Mouse (Mus musculus) Patski (cell line): ENCODE data around the gene Krtap28-10. TPM values are rescaled to one million over a fixed set of nuclear protein-coding genes. Genes with fewer than 3 reads are reported as not detected.

Experiments
- ATAC-seq: fragments of 100-300 bp; one replicate; pipeline ENCODE4 v1.8.0; 2021
- CTCF ChIA-PET: fragments of 350-600 bp; sonication (Branson Sonifier 250); formaldehyde crosslinking; loops from one replicate; lab custom pipeline; 2022; ENCODE audit warnings: inconsistent platforms; lab: Charles Lee
- POLR2A ChIA-PET: fragments of 350-600 bp; sonication (Branson Sonifier 250); formaldehyde crosslinking; loops from one replicate; lab custom pipeline; 2022; ENCODE audit warnings: antibody characterized with exemption, inconsistent platforms; lab: Charles Lee
- DNase-seq: peaks from one replicate; pipeline ENCODE4 v3.0.0-alpha.2; 2011; ENCODE audit warnings: low read depth, low spot score
- H3K27me3 ChIP-seq: fragments of 371-371 bp; one replicate; pipeline ENCODE4 v1.5.1; 2021
- CTCF ChIP-seq: fragments of 100-300 bp; IDR thresholded peaks from one replicate; pipeline ENCODE4 v1.5.1; 2021
- in situ Hi-C: fragments of 300-500 bp; cut with MboI; formaldehyde crosslinking; loops from 3 replicates; pipeline ENCODE4 v1.11.1; 2018; ENCODE audit warnings: low pct_unique_long_range_greater_than_20kb, mixed read lengths
- polyA plus RNA-seq: library from polyadenylated mRNA; unstranded; gene quantifications from one replicate; pipeline ENCODE4 v1.2.3, GENCODE M21; 2021

The Krtap28-10 gene
- polyA plus RNA-seq, 1 experiment from 2014 or later, result not detected

DNA sequence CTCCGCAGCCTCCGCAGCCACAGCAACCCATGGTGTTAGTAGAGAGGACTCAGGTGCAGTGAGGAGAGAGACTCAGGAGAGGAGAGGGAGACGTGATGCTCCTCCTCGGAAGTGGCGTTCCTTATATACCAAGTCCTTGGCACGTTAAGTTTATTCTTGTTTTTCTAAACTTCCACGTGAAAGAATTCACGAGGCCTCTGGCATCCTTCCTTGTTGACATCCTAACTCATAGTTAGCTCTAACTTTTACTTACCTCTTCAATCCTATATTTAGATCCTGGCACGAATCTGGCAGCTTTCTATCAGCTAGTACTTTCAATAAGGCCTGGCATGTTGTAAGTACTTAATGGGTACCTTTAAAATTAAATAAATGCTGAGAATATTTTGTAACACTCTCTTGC, 17.0 kb upstream of the Krtap28-10 start, which contains the start of gene A030005K14Rik:
Gene A030005K14Rik, minus strand, starts transcription at position 101 of the 400 bp plus-strand sequence.
- in situ Hi-C loops, result no loop called here
- no peak for DNase-seq
- POLR2A ChIA-PET, result no interaction called here
- no peaks in the 10 kb centered on the region for H3K27me3 ChIP-seq
- CTCF ChIA-PET, result interaction anchor here (0.9 kb wide), 1 partner anchor 20 kb away, joined by 3 read pairs; no protein-coding TSS in a partner anchor
- TF ChIP-seq CTCF, result no peak
- ATAC-seq, result no peak

DNA sequence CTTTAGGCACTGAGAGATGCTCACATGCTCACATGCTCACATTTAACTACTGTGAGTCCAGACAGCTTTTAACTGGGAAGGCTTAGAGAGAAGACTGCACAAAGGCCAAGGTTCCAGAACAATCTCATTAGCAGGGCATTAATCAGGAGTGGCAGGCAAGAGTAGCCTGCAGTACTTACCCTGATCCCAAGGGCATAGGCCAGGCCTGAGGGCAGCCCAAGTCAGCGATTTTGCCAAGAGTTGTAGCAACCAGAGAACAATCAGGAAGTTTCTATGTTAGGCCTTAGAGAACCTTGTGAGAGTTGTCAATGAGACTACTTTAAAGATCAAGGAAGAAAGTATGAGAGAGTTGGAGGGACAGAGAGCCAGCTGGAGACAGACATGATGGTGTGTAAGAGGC, 16.2 kb upstream of the Krtap28-10 start:
- ChIA-PET POLR2A (interaction anchor here (0.7 kb wide), 1 partner anchor 29 kb away, joined by 3 read pairs; no protein-coding TSS in a partner anchor), CTCF (no interaction called here)
- TF ChIP-seq CTCF, result no peak
- no peaks in the 10 kb centered on the region for H3K27me3 ChIP-seq
- in situ Hi-C loops, result no loop called here
- DNase-seq (no peak), ATAC-seq (no peak)

DNA sequence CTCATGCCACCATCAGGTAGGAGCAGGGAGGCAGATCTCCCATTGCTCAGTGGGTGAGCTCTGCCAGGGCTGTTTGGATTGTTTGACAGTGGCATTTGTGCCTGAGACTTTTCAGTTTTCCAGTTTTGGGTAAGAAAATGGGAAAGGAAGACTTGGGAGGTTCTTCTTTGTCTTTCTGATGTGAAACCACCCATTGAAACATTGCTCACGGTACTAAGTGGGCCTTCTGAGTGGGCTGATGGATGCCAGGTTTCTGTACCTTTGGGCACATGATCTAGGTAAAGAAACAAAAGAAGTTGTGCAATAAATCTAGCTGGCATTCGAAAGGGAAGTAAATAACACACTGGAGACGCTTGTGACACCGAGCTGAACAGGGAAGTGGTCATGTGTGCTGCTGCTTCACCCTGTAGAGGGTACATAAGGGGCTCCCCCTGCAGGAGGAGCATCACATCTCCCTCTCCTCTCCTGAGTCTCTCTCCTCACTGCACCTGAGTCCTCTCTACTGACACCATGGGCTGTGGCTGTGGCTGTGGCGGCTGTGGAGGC, 2.7 kb upstream of the Krtap28-10 start, which contains the start of gene Gm47969:
Gene Gm47969, plus strand, starts transcription at position 51 of the 546 bp plus-strand sequence.
- DNase-seq (no peak), ATAC-seq (no peak)
- POLR2A ChIA-PET, result no interaction called here
- CTCF ChIA-PET, result interaction anchor here (1.0 kb wide), 1 partner anchor 16 kb away, joined by 3 read pairs; no protein-coding TSS in a partner anchor
- H3K27me3 ChIP-seq, result peaks cover 23% of the 10 kb centered on the region
- no peak for TF ChIP-seq CTCF
- in situ Hi-C loops, result no loop called here

DNA sequence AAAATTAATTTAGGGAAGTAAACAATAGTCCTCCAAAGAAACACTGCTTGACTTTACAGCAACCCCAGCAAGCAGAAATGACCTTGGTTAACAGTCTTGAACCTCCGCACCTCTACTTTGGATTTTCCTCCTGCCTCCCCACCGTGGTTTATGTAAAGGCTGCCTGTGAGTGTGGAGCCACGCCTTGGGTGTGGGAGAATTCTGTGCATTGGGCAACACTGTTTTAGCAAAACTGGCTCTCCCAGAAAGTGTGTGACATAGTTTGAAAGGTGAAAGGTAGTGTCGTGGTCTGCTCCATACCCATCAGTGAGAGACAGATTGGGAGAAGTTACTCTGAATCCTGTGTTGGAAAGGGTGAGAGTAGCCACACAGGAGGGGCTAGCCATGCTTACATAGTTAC, 3.2 kb downstream of the Krtap28-10 start:
- H3K27me3 ChIP-seq, result peaks cover 15% of the 10 kb centered on the region
- in situ Hi-C loops, result no loop called here
- ChIA-PET CTCF (no interaction called here), POLR2A (no interaction called here)
- TF ChIP-seq CTCF, result no peak
- no peak for ATAC-seq
- no peak for DNase-seq

DNA sequence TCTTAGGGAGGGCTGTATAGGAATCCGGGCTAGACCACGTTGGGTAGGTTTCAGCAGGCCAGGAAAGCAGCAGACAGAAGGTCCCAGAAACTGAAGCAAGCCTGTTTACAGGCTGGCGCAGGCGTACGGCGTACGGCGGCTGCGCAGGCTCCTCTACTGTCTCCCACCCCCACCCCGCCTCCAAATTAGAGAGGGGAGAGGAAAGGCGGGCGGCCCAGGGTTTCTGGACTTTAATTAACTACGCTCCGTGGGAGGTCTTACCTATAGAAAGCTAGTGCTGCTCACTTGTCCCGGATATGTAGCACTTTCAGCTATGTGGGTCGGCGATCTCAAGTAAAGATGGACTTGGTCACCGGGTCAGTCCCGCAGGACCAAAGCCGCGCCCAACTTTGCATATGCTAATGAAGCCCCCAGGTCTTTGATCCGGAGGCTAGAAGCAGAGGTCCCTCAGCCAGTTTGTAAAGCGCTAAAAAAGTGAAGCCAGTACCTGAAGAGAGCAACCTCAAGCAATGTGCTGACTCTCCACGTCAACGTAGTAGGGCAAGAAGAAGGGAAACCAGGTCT, 4.1 kb downstream of the Krtap28-10 start, which contains the start of gene Slc19a3:
Gene Slc19a3, minus strand, starts transcription at position 340 of the 564 bp plus-strand sequence.
- peaks cover 15% of the 10 kb centered on the region for H3K27me3 ChIP-seq
- POLR2A ChIA-PET, result no interaction called here
- ATAC-seq (no peak), DNase-seq (no peak)
- in situ Hi-C loops, result no loop called here
- TF ChIP-seq CTCF, result no peak
- CTCF ChIA-PET, result no interaction called here

DNA sequence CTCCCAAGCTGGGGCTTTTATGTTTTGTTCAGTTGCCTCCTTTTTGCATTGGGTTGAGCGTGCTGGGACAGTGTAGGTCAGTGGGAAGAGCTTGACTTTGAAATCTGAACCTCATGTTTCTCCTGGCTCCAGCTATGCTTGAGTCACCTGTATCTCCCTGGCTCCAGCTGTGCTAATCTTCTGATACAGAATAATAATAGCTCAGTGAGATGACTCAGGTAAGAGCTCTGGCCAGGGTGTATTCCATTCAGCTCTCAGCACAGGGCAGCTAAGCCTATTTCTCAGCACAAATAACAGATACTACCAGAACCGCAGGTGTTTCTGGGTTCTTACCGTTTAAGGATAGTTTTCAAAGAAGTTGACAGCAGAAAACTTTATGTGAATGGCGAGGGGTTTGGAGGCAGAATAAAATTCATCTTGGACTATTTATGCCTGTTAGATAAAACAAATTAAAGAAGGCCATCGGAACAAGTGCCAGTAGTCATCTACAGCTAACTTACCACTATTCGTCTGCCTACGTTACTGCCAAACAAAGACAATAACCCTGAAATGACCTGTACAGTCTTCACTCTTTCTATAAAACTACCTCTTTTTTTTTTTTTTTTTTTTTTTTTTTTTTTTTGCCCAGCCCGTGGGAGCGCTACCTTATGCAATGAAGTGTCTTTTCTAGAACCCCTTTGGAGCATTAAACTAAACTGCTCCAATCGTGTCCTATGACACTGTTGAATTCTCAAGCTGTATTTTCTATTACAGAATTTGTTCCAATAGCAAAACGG, 5.2 kb downstream of the Krtap28-10 start:
- ChIA-PET CTCF (interaction anchor here (1.4 kb wide), 1 partner anchor 39 kb away, joined by 3 read pairs; no protein-coding TSS in a partner anchor), POLR2A (interaction anchor here (0.6 kb wide), 1 partner anchor 1097 kb away, joined by 3 read pairs; no protein-coding TSS in a partner anchor)
- ATAC-seq (no peak), DNase-seq (no peak)
- no peak for TF ChIP-seq CTCF
- in situ Hi-C loops, result no loop called here
- peaks cover 15% of the 10 kb centered on the region for H3K27me3 ChIP-seq

DNA sequence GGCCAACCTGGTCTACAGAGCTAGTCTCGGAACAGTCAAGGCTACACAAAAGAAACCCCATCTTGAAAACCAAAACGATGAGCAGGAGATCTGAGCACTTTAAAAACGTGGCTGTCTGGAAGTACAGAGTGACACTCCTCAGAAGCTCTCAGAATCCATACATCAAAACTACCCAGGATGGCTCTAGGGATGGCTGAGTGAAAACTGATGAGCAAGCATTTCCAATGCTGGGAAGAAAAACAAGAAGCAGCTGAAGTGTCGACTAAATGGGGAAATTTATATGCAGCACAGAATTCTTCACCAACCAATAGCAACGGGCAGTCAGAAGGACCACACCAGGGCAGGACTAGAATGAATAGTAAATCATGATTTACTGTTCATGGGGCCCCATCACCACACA, 7.8 kb downstream of the Krtap28-10 start:
- ATAC-seq (no peak), DNase-seq (no peak)
- peaks cover 8% of the 10 kb centered on the region for H3K27me3 ChIP-seq
- TF ChIP-seq CTCF, result no peak
- CTCF ChIA-PET, result no interaction called here
- in situ Hi-C loops, result no loop called here
- POLR2A ChIA-PET, result no interaction called here

DNA sequence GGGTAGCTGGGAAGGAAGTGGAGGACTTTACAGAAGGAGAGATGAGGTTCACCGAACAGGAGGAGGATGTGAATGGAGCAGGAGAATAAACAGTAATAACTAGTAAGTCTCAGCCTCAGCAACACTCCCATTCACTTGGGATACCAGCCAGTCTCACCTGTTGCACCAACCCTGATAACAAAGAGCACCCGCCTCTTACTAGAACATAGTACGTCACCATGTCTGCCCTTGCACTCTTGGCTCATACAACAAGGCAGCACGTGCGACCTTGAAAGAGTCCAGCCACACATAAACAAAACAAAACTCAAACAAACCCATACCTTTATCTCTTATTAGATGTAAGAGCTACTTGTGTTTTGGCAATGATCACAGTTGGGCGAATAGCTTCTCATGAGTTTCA, 9.8 kb downstream of the Krtap28-10 start:
- no peaks in the 10 kb centered on the region for H3K27me3 ChIP-seq
- in situ Hi-C loops, result no loop called here
- ATAC-seq (no peak), DNase-seq (no peak)
- ChIA-PET POLR2A (no interaction called here), CTCF (no interaction called here)
- TF ChIP-seq CTCF, result no peak

DNA sequence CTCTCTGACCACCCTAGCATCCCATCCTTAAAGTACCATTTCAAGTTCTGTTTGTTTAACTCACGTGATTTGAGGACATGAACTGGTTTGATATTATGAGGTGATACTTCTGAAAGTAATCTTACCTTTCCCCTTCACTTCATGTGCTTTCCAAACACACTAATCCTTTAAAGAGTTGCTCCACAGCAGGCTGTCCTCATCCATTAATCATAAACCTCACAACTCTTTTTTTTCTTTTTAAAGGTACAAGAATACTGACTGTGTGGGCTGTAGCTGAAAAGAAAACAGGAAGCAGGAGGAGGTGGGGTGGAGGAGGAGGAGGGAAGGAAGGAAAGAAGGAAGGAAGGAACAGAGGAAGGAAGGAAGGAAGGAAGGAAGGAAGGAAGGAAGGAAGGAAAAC, 10.3 kb downstream of the Krtap28-10 start:
- TF ChIP-seq CTCF, result no peak
- DNase-seq (no peak), ATAC-seq (no peak)
- in situ Hi-C loops, result no loop called here
- POLR2A ChIA-PET, result no interaction called here
- CTCF ChIA-PET, result no interaction called here
- no peaks in the 10 kb centered on the region for H3K27me3 ChIP-seq

DNA sequence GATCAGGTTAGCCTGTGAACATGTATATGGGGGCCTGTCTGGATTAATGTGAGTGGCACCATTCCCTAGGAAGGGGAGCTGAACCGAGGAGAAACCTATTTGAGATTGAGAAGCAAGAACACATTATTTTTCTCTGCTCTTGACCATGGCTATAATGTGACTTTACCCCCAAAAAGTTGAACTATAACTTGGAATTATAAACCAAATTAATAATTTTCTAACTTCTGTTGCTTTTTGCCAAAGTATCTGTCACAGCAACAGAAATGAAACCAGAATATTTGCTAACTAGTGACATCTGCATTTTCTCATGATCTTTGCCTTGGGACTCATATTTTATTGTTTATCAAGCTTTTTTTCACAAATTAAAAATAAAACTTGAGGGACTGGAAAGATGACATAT, 25.7 kb downstream of the Krtap28-10 start:
- in situ Hi-C loops, result no loop called here
- H3K27me3 ChIP-seq, result peaks cover 7% of the 10 kb centered on the region
- CTCF ChIA-PET, result interaction anchor here (1.2 kb wide), 1 partner anchor 28 kb away, joined by 3 read pairs; no protein-coding TSS in a partner anchor
- POLR2A ChIA-PET, result no interaction called here
- ATAC-seq, result no peak
- no peak for DNase-seq
- no peak for TF ChIP-seq CTCF
